Mouse (Mus musculus) stomach, postnatal 0 days (tissue): ENCODE measurements around the gene Kif26b. TPM values are rescaled to one million over a fixed set of nuclear protein-coding genes. Genes with fewer than 3 reads are reported as not detected.

ENCODE experiments used
- ATAC-seq: fragments of 200-750 bp; cut with Nextera tagmentation; 2 replicates; pipeline ENCODE4 v1.8.0; 2017; ENCODE audit not compliant: low FRiP score, low TSS enrichment
- DNase-seq: peaks from one replicate; pipeline ENCODE4 v3.0.0-alpha.2; 2016; ENCODE audit warnings: low spot score
- H3K27ac ChIP-seq: fragments of 300-500 bp; sonication (generic); replicated peaks from 2 replicates; pipeline ENCODE4 v1.5.1; 2014; ENCODE audit warnings: mild to moderate bottlenecking, control low read depth
- H3K27me3 ChIP-seq: fragments of 300-500 bp; sonication (generic); 2 replicates; pipeline ENCODE4 v1.6.1; 2014; ENCODE audit warnings: low read length; ENCODE audit not compliant: control insufficient read depth, insufficient read depth
- H3K36me3 ChIP-seq: fragments of 300-500 bp; sonication (generic); 2 replicates; pipeline ENCODE4 v1.6.1; 2014; ENCODE audit warnings: low read length, mixed read lengths; ENCODE audit not compliant: control insufficient read depth, insufficient read depth
- H3K4me1 ChIP-seq: fragments of 300-500 bp; sonication (generic); replicated peaks from 2 replicates; pipeline ENCODE4 v1.6.1; 2014; ENCODE audit warnings: antibody characterized with exemption; ENCODE audit not compliant: control insufficient read depth, insufficient read depth
- H3K4me2 ChIP-seq: fragments of 300-500 bp; sonication (generic); replicated peaks from 2 replicates; pipeline ENCODE4 v1.6.1; 2014; ENCODE audit warnings: low read depth, mild to moderate bottlenecking, control low read depth, moderate library complexity
- H3K4me3 ChIP-seq: fragments of 300-500 bp; sonication (generic); 2 replicates; pipeline ENCODE4 v1.5.1; 2014; ENCODE audit warnings: low read depth, low read length, control low read depth
- H3K9ac ChIP-seq: fragments of 300-500 bp; sonication (generic); 2 replicates; pipeline ENCODE4 v1.6.1; 2014; ENCODE audit warnings: mild to moderate bottlenecking, low read length, control low read depth, mixed read lengths
- H3K9me3 ChIP-seq: fragments of 300-500 bp; sonication (generic); 2 replicates; pipeline ENCODE4 v1.6.1; 2016; ENCODE audit warnings: low read length; ENCODE audit not compliant: control insufficient read depth
- CTCF ChIP-seq: IDR thresholded peaks from 2 replicates; pipeline ENCODE4 v1.5.1; 2016; ENCODE audit warnings: antibody characterized with exemption, low read depth, mild to moderate bottlenecking, moderate library complexity
- EP300 ChIP-seq: optimal IDR thresholded peaks from 2 replicates; pipeline ENCODE3; 2016; ENCODE audit warnings: antibody characterized with exemption
- WGBS: fragments of 180-500 bp; shearing (Covaris S2); extraction: QIAGEN DNeasy Blood & Tissue Kit; methylation state at CpG from one replicate; pipeline ENCODE4 v1.1.7; 2014; 5-methylcytosine and 5-hydroxymethylcytosine counted together
- polyA plus RNA-seq: library from polyadenylated mRNA; unstranded; fragments of >200 nt; fragmentation: Nextera tagmentation; extraction: Ambion mirVana; gene quantifications from 2 replicates; pipeline ENCODE4 v1.2.1, GENCODE M21; 2015

Kif26b gene
- polyA plus RNA-seq, 1 experiment from 2014 or later = 0.69 TPM

- Histone ChIP-seq H3K27me3 (no peaks in the 10 kb centered on the region), H3K36me3 (no peaks in the 10 kb centered on the region), H3K4me1 (no peaks in the 10 kb centered on the region; the same call in 1 of the 2 replicates), H3K4me3 (no peak overlapping the region), H3K27ac (no peak overlapping the region), H3K9ac (no peak overlapping the region), H3K4me2 (no peak overlapping the region), H3K9me3 (no peaks in the 10 kb centered on the region)
- ATAC-seq = no peak
- TF ChIP-seq EP300 (no peak), CTCF (no peak)
- DNase-seq = no peak
- 36% methylated on average over 7 of the region's 7 CpGs for WGBS
Observed at GRCm38 (mm10) chr1:178942251-178942963, 413.5 kb downstream of the Kif26b start.

GRCm38 (mm10) chr1:178952910-178953309 is 424.0 kb downstream of the Kif26b start:
- Histone ChIP-seq H3K4me2 (no peak overlapping the region), H3K4me1 (no peaks in the 10 kb centered on the region), H3K9me3 (no peaks in the 10 kb centered on the region), H3K36me3 (no peaks in the 10 kb centered on the region), H3K27ac (no peak overlapping the region), H3K27me3 (no peaks in the 10 kb centered on the region), H3K9ac (no peak overlapping the region), H3K4me3 (no peak overlapping the region)
- TF ChIP-seq EP300 (no peak), CTCF (no peak)
- DNase-seq = no peak
- WGBS = 36% methylated on average over 12 of the region's 12 CpGs
- ATAC-seq = no peak

GRCm38 (mm10) chr1:178958641-178959040 is 429.7 kb downstream of the Kif26b start:
- no peak overlapping the region for H3K4me3 ChIP-seq
- DNase-seq = no peak
- no peak for ATAC-seq
- WGBS = 90% methylated on average over 4 of the region's 4 CpGs
- no peaks in the 10 kb centered on the region for H3K4me1 ChIP-seq
- H3K27ac ChIP-seq = no peak overlapping the region
- no peaks in the 10 kb centered on the region for H3K9me3 ChIP-seq
- no peaks in the 10 kb centered on the region for H3K36me3 ChIP-seq
- H3K27me3 ChIP-seq = no peaks in the 10 kb centered on the region
- no peak overlapping the region for H3K9ac ChIP-seq
- TF ChIP-seq EP300 = no peak
- TF ChIP-seq CTCF = no peak
- H3K4me2 ChIP-seq = no peak overlapping the region

- Histone ChIP-seq H3K27me3 (no peaks in the 10 kb centered on the region), H3K4me2 (no peak overlapping the region), H3K36me3 (no peaks in the 10 kb centered on the region), H3K4me3 (no peak overlapping the region), H3K9me3 (no peaks in the 10 kb centered on the region), H3K4me1 (no peaks in the 10 kb centered on the region), H3K27ac (no peak overlapping the region), H3K9ac (no peak overlapping the region)
- peak; percentile 88 for TF ChIP-seq CTCF
- no peak for TF ChIP-seq EP300
- 43% methylated on average over 7 of the region's 7 CpGs for WGBS
- ATAC-seq = no peak
- DNase-seq = peak; percentile 74
Observed at GRCm38 (mm10) chr1:178960015-178960559, 431.2 kb downstream of the Kif26b start.

GRCm38 (mm10) chr1:178961661-178962060 is 432.7 kb downstream of the Kif26b start:
- no peaks in the 10 kb centered on the region for H3K9me3 ChIP-seq
- WGBS = 89% methylated on average over 9 of the region's 9 CpGs
- no peak overlapping the region for H3K9ac ChIP-seq
- no peaks in the 10 kb centered on the region for H3K36me3 ChIP-seq
- H3K4me2 ChIP-seq = no peak overlapping the region
- no peak overlapping the region for H3K4me3 ChIP-seq
- no peaks in the 10 kb centered on the region for H3K27me3 ChIP-seq
- H3K27ac ChIP-seq = no peak overlapping the region
- TF ChIP-seq EP300 (no peak), CTCF (no peak)
- no peak for ATAC-seq
- DNase-seq = no peak
- no peaks in the 10 kb centered on the region for H3K4me1 ChIP-seq

- no peak overlapping the region for H3K4me2 ChIP-seq
- no peaks in the 10 kb centered on the region for H3K9me3 ChIP-seq
- H3K27me3 ChIP-seq = no peaks in the 10 kb centered on the region
- H3K9ac ChIP-seq = no peak overlapping the region
- no peaks in the 10 kb centered on the region for H3K4me1 ChIP-seq
- H3K4me3 ChIP-seq = no peak overlapping the region
- no peak overlapping the region for H3K27ac ChIP-seq
- H3K36me3 ChIP-seq = no peaks in the 10 kb centered on the region
- no peak for DNase-seq
- no peak for TF ChIP-seq CTCF
- TF ChIP-seq EP300 = no peak
- ATAC-seq = no peak
- 87% methylated on average over 10 of the region's 10 CpGs for whole genome bisulfite sequencing
Observed at GRCm38 (mm10) chr1:178972055-178972454, 443.1 kb downstream of the Kif26b start.
